Mouse (Mus musculus) G1E-ER4 (cell line): ENCODE data around the gene Hif3a. TPM values are rescaled to one million over a fixed set of nuclear protein-coding genes. Genes with fewer than 3 reads are reported as not detected.

Experiments
- GATA1 ChIP-seq: IDR thresholded peaks from one replicate; pipeline ENCODE4 v1.8.0; 2012; ENCODE audit warnings: low read length, inconsistent platforms
- polyA plus RNA-seq: library from polyadenylated mRNA; stranded (reverse); fragments of >175 nt; gene quantifications from 2 replicates; pipeline ENCODE4 v1.2.3, GENCODE M21; 2012

Hif3a gene
- 177 and 202 TPM in 2 replicates for polyA plus RNA-seq

DNA sequence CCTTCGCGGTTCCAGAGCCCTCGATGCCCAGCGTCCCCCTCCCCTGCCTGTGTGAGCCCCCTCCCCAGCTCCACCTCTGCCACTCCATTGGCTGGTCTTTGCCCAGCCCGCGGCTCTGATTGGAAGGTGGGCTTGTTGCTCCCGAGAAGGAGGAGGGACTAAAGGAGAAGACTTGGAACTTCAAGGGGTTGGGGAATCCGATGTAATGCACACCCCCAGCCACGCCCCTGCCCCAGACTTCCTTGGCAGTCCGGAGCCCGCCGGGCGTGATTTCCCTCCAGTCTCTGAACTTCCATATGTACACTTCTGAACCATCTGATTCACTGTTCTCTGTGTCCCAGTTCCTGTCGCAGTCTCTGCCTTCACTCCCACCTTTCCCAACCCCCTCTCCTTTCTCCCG is at the start of gene Hif3a:
TSS of gene Hif3a (minus strand) at position 39 of the 400 bp plus-strand sequence.
- TF ChIP-seq GATA1, result no peak

DNA sequence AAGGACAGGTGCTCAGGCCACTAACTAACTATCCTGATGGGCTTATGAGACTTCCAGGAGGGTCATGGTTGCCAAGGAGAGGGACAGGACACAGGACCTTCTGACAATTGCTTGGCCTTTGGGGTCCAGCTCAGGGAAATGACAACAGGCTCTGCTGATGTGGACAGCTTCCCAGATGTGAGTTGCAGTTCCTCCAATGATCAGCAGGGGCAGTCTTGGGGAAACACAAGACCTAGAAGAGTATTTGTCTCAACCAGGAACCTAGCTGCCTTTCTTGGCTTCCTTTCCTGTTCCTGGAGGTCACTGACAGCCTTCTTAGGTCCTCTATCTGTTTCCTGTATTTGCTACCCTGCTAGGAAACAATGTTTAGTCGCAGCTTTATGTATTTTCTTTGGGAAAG is 29.1 kb upstream of the Hif3a start:
- TF ChIP-seq GATA1, result no peak

DNA sequence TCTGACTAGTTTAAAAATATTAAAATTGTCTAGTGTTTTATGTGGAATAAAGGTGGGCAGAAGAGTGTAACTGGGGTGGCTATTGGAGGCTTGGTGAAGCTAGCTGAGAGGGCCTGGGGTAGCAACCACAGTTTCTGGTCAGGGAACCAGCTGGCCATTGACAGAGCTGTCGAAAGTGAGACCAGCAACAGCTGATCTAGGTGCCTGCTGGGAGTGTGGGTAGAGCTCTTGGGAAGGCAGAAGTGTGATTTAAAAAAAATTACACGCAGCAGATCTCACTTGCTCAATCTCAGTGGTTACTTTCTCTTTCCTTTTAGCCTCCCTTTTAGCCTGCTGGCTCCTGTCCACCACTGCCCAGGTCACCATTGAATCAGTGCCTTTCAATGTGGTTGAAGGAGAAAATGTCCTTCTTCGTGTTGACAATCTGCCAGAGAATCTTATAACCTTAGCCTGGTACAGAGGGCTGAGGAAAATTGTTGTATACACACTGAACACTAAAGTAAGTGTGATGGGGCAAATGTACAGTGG is 27.9 kb upstream of the Hif3a start:
- TF ChIP-seq GATA1, result no peak

DNA sequence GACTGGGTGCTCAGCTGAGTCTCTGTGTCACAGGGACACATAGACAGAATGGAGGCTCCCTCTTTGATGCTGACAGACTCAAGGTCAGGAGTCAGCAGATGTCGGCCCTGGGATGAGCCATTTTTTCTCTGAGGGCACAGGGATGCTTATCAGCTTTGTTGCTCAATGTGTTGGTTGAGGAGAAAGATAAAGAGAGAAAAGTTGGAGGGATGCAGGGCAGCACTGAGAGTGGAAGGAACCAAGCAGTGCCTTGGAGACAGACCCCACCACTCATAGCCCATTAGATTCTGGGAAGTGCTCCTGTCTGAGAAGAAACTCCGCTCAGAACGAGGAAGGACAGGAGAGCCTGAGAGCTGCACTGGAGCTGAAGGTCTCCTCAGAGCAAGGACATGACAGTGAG is 25.5 kb upstream of the Hif3a start:
- TF ChIP-seq GATA1, result no peak

DNA sequence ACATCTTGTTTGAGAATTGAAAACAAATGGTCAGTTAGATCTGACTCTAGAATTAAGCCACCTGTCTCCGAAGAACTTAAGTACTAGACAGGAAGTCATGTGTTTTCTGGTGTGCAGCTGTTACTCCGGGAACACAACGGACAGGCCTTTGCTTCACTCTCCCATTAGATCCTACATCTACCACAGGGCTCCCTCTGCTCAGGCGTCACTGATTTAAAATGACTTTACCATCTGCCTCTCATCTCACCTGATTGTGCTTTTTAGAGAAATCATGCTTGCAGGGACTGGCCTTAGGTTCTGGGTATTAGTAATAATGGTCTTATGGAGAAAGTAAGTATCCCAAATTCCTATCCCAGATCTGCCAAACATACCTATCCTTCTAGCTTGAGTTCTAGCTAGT is 20.5 kb upstream of the Hif3a start:
- no peak for TF ChIP-seq GATA1

DNA sequence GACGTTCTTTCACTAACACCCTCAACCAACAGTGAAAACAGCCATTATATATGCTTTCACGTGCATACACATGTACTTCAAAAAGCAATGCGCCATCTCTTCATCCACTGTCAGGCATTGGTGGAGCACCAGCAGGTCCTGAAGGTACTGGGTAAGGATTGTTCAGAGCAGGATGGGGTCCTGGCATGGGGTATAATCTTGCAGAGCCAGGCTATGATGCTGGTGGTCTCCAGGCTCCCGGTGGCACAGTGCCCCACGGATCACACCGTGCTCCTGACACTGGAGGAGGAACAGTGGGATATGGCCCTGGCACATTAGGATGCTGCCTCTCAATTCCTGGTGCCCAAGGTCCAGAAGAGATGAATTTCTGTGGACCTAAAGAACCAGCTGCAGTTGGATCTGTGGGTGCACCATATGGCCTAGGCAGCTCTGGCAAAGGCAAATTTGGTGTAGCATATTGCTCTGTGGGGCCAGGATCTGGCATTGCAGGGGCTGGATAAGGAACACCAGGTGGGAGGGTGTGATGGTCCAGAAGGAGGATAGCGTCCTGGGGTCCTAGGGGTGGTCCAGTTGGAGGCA is 15.9 kb upstream of the Hif3a start:
- no peak for TF ChIP-seq GATA1

DNA sequence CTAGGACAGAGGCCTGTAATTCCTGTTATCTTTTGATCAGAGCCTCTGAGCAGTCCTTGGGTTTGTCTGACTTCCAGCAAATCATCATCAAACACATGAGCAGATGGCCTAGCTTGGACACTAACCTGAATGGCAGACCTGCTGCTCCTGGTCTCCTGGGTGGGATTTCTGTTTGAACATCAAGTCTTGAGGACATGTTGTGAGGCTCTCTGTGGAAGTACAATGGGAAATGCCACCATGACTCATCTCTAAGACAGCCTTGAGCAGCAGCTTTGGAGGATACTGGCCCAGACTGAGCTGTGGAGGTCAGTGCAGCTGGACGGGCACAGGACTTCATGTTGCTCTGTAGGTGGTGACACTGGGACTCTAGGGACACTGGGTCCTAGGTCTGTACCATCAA is 14.3 kb upstream of the Hif3a start:
- no peak for TF ChIP-seq GATA1

DNA sequence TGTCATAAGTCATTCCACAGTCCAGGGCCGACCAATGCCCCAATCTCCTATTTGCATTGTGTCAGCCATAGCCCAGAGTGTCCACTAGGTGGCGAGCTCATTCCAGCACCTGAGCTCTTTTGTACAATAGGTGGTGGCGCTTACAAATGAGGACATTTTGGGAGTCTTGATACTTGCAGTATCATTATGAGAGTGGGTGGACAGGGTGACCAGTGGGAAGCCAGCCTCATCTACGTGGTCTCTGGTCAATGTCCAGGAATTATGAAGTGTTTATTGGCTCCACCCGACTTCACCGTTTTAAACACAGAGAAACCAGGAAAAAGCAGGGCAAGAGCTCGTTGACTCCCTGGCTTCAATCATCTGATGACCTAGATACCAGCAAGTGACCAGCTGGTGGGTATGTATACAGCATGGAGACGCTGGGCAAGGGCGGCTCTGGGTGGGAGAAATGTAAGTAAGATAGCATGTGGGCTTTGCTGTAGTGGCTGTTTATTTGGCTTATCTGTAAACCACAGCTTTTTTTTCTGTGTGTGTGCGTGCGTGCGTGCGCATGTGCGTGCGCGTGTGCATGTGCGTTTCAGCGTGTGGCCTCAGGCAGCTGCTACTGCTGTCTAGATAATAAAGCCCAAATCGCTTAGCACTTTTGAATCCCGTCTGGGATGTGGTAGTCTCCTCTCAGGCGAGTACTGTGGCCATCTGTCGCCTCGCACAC is 11.8 kb upstream of the Hif3a start, which contains the start of gene Psg16:
TSS of gene Psg16 (plus strand) at position 137 of the 712 bp plus-strand sequence.
- TF ChIP-seq GATA1, result peak; percentile 73

DNA sequence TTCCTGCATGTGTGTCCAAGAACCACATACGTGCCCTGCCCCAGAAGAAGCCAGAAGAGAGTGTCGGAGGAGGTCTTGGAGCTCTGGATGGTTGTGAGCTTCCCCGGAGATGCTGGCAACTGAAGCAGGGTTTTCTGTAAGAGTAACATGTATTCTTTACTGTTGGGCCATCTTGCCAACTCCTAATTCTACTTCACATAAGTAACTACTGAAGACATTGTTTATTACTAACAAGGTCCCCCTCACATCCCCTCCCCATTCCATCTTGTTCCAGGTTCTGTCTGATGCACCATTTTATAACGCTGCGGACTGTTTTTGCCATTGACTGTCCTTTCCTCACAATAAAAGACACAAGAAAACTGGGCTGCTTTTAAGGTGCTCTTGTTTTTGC is 11.3 kb upstream of the Hif3a start:
- no peak for TF ChIP-seq GATA1

DNA sequence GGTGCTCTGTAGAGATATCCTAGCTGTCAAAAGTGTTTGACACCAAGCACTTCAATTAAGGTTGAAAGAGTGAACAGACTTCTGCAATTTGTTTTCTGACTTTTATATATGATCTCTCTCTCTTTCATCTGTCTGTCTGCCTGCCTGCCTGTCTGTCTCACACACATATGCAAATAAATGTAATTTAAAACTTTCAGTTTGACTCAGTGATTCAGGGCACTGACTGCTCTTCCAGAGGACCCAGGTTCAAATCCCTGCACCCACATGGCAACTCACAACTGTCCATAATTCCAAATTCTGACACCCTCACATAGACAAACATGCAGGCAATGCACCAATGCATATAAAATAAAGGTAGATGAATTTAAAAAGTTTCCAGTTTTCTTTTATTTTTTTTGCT is 4.8 kb upstream of the Hif3a start:
- no peak for TF ChIP-seq GATA1

DNA sequence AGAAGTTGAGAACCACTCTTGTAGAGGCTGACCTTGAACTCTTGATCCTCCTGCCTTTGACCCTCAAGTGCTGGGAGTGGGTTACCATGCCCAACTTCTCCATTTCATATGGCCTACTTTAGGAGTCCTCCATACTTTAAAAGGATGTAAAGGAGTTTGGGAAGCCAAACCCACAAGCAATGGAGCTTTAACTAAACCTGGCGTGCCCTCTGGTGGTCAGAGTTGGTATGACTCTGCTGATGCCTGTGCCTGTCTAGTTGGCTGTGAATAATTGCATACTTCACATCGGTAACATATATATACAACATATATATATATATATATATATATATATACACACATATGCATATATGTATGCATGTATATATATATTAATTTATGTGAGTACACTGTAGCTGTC is 4.2 kb upstream of the Hif3a start:
- no peak for TF ChIP-seq GATA1

DNA sequence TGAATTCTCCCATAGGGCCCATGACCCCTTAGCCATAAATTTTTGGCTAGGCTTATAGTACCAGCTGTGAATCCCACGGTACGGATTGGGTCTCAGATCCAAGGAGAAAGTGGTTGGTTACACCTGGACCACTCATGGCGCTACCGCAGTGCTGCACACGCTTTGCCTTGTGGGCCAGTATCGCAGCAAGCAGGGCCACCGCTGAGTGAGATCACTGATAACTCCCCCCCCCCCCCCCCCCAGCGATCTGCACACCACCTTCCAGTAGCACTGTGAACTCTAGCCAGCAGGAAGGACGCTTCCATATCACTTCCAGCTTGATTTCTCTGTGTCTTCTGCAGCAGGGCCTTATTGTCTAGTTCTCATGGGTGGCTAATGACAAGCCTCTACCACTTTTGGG is 3.4 kb upstream of the Hif3a start:
- TF ChIP-seq GATA1, result peak; percentile 23

DNA sequence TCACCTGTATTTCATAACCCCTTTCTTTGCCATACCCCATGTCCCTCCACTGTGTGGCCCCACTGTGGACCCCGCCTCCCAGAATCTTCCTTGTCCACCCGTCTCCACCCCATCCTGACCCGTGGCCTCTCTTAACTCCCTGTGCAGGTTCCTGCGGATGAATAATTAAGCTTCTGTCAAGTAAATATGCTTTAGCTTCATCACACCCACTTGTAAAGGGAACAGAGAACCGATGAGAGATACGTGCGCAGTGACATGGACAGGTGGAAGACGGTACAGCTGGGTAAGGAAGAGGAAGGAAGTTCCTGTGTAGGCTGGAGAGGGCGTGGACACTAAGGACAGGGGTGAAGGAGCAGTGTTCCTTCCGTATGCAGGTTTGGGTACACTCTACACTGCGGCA is 618 bp upstream of the Hif3a start:
- TF ChIP-seq GATA1, result no peak

DNA sequence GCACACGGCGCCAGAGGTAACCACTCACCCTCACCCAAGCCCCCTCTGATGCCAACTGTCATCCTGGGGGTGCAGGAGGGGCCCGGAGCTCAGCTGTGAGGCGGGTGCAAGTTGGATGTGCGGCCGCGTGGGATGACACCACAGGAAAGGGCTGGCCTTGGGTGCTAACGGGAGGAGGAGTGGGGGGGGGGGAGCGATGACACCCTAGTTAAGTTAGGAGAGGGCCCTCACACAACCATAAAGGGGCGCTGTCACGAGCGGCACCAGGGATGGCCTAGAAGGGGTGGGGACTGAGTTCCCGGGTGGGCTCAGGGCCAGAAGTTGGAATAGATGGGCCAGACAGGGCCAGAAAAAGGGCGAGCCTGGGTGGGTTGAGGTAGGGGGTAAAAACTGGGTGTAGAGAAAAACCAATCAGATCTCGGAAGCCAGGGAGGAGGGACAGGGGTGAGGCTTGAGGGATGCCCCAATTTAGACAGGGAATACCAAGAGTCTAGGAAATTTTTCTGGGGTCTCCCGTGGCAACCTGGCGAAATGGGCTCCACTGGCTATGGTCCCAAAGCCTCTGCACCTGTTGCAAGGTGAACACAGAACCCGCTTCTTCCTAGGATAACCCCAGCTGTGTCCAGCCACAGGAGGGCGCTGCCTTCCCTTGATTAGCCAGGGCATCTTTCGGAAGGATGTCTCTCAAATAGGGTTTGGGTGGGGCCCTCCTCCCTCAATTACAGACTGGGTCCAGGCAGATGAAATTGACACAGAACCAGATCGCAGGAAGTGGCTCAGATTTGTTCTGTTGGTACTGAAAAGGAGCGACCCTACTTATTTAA is 1.2 kb downstream of the Hif3a start:
- TF ChIP-seq GATA1, result no peak

DNA sequence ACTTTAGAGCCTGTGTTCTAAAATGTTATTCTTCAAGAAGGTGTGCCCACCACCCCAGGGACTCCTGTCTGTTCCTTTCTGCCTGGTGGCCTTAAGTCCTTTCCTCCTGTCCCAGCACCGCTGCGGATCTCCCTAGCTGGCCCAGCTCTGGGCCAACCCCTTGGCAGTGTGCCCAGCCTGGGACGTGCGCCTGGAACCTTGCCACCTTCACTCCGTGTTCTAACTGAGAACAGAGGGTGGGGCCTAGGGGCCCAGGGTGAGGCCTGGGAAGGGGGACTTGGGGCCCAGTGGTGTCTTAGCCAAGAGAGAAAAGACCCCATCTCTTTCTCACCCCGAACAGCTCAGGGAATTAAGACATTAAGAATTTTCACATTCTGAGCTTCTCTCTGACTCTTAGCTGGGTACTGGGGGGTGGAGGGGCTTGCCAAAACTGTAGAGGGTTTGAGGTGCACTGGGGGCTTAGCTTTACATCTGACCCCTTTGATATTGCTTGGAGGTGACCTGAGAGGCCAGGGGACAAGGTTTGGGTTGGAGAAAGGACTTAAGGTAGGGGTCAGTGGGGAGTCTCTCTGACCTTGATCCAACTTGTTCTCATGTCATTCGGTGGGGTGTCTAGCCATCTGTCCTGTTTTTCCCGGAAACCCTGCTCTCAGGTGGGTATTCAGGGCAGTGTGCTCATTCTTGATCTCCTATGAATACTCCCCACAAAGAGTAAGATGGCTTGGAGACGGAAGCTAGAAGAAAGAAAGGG is 2.0 kb downstream of the Hif3a start:
- no peak for TF ChIP-seq GATA1

DNA sequence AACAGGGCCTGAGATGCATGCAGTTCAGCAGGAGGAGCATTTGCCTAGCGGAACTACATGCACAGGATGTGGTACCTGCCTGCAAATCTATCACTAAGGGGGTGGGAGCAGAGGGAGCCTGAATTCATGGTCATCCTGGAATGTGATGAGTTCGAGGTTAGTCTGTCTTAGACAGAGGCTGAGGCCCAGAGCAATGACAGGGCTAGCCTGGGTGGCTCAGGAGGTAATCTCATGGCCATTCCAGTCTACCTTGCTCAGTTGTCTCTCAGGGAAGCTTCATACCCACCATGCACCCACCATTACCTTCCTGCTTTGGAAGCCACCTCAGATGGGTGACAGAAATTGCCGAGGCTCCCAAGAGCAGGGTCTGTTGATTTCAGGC is 2.8 kb downstream of the Hif3a start:
- no peak for TF ChIP-seq GATA1
